Mouse (Mus musculus) C2C12 (cell line): Measurements from ENCODE around the gene Fnip2.

ENCODE experiments used
- CTCF ChIP-seq: IDR thresholded peaks from one replicate; pipeline ENCODE4 v1.5.1; 2011; ENCODE audit not compliant: control insufficient read depth, insufficient read depth, insufficient read length
- USF1 ChIP-seq: IDR thresholded peaks from one replicate; pipeline ENCODE4 v1.6.1; 2011; ENCODE audit warnings: low read depth, mild to moderate bottlenecking, control low read depth, moderate library complexity

GRCm38 (mm10) chr3:79563511-79563910 is 4.1 kb downstream of the Fnip2 start:
- TF ChIP-seq CTCF (no peak), USF1 (no peak)
